Mouse (Mus musculus) lung, embryonic 16.5 days (tissue): Measurements from ENCODE around the gene Gkap1. TPM values are rescaled to one million over a fixed set of nuclear protein-coding genes. Genes with fewer than 3 reads are reported as not detected.

ENCODE experiments used
- ATAC-seq: fragments of 200-750 bp; cut with Nextera tagmentation; 2 replicates; pipeline ENCODE4 v1.8.0; 2017; ENCODE audit warnings: low read depth, mild to moderate bottlenecking, moderate library complexity
- H3K27ac ChIP-seq: fragments of 300-500 bp; sonication (generic); 2 replicates; pipeline ENCODE4 v1.5.1; 2014; ENCODE audit warnings: mild to moderate bottlenecking, control low read depth, low read length
- H3K27me3 ChIP-seq: fragments of 300-500 bp; sonication (generic); 2 replicates; pipeline ENCODE4 v1.6.1; 2014; ENCODE audit warnings: low read depth, low read length, mixed read lengths; ENCODE audit not compliant: control insufficient read depth, insufficient read depth
- H3K36me3 ChIP-seq: fragments of 300-500 bp; sonication (generic); 2 replicates; pipeline ENCODE4 v1.6.1; 2014; ENCODE audit warnings: low read length; ENCODE audit not compliant: control insufficient read depth, insufficient read depth
- H3K4me1 ChIP-seq: fragments of 300-500 bp; sonication (generic); replicated peaks from 2 replicates; pipeline ENCODE4 v1.6.1; 2014; ENCODE audit warnings: low read length, mixed read lengths; ENCODE audit not compliant: control insufficient read depth, insufficient read depth
- H3K4me2 ChIP-seq: fragments of 300-500 bp; sonication (generic); 2 replicates; pipeline ENCODE4 v1.6.1; 2014; ENCODE audit warnings: low read depth, low read length, control low read depth
- H3K4me3 ChIP-seq: fragments of 300-500 bp; sonication (generic); 2 replicates; pipeline ENCODE4 v1.5.1; 2014; ENCODE audit warnings: mild to moderate bottlenecking, low read length, control low read depth
- H3K9ac ChIP-seq: fragments of 300-500 bp; sonication (generic); 2 replicates; pipeline ENCODE4 v1.6.1; 2014; ENCODE audit warnings: low read length, control low read depth
- H3K9me3 ChIP-seq: fragments of 300-500 bp; sonication (generic); 2 replicates; pipeline ENCODE4 v1.6.1; 2016; ENCODE audit warnings: low read length; ENCODE audit not compliant: control insufficient read depth
- WGBS: fragments of 180-500 bp; shearing (Covaris S2); extraction: QIAGEN DNeasy Blood & Tissue Kit; methylation state at CpG from one replicate; pipeline ENCODE4 v1.1.7; 2014; 5-methylcytosine and 5-hydroxymethylcytosine counted together
- polyA plus RNA-seq: library from polyadenylated mRNA; unstranded; fragments of >200 nt; fragmentation: Nextera tagmentation; extraction: Ambion mirVana; gene quantifications from 2 replicates; pipeline ENCODE4 v1.2.1, GENCODE M21; 2015

Gkap1 gene
- polyA plus RNA-seq: 16.5 and 19.8 TPM in 2 replicates

GRCm38 (mm10) chr13:58275599-58275998 is at the start of gene Gkap1:
TSS of gene Gkap1 (minus strand) at chr13:58275699.
- ATAC-seq: no peak
- peak within 1 kb of the TSS; percentile 92 for H3K4me2 ChIP-seq
- H3K9me3 ChIP-seq: no peaks in the 10 kb centered on the region
- H3K36me3 ChIP-seq: no peaks in the 10 kb centered on the region
- WGBS: 70% methylated on average over 8 of the region's 8 CpGs
- peak within 1 kb of the TSS; percentile 87 for H3K4me3 ChIP-seq
- peak within 1 kb of the TSS; percentile 57 for H3K27ac ChIP-seq
- H3K27me3 ChIP-seq: peaks cover 6% of the 10 kb centered on the region
- peaks cover 9% of the 10 kb centered on the region for H3K4me1 ChIP-seq
- H3K9ac ChIP-seq: peak within 1 kb of the TSS; percentile 87

- ATAC-seq: no peak
- Histone ChIP-seq H3K4me1 (no peaks in the 10 kb centered on the region), H3K9ac (no peak overlapping the region), H3K36me3 (no peaks in the 10 kb centered on the region), H3K9me3 (no peaks in the 10 kb centered on the region), H3K27me3 (no peaks in the 10 kb centered on the region), H3K4me3 (no peak overlapping the region), H3K4me2 (no peak overlapping the region), H3K27ac (no peak overlapping the region)
- WGBS: 47% methylated on average over 2 of the region's 2 CpGs
Observed at GRCm38 (mm10) chr13:58317768-58318167, 42.3 kb upstream of the Gkap1 start.

GRCm38 (mm10) chr13:58314991-58315390 is 39.5 kb upstream of the Gkap1 start:
- Histone ChIP-seq H3K9me3 (no peaks in the 10 kb centered on the region), H3K36me3 (no peaks in the 10 kb centered on the region), H3K9ac (no peak overlapping the region), H3K27me3 (no peaks in the 10 kb centered on the region), H3K4me3 (no peak overlapping the region), H3K4me2 (no peak overlapping the region), H3K4me1 (no peaks in the 10 kb centered on the region), H3K27ac (no peak overlapping the region)
- WGBS: 46% methylated on average over 6 of the region's 6 CpGs
- no peak for ATAC-seq

- 72% methylated on average over 3 of the region's 3 CpGs for WGBS
- no peak for ATAC-seq
- H3K27me3 ChIP-seq: no peaks in the 10 kb centered on the region
- no peak overlapping the region for H3K9ac ChIP-seq
- H3K4me1 ChIP-seq: no peaks in the 10 kb centered on the region
- H3K27ac ChIP-seq: no peak overlapping the region
- no peak overlapping the region for H3K4me2 ChIP-seq
- H3K36me3 ChIP-seq: no peaks in the 10 kb centered on the region
- H3K4me3 ChIP-seq: no peak overlapping the region
- H3K9me3 ChIP-seq: no peaks in the 10 kb centered on the region
Observed at GRCm38 (mm10) chr13:58313758-58314157, 38.3 kb upstream of the Gkap1 start.

GRCm38 (mm10) chr13:58311351-58311750 is 35.9 kb upstream of the Gkap1 start:
- H3K4me3 ChIP-seq: no peak overlapping the region
- no peaks in the 10 kb centered on the region for H3K36me3 ChIP-seq
- H3K27me3 ChIP-seq: no peaks in the 10 kb centered on the region
- 27% methylated on average over 3 of the region's 3 CpGs for WGBS
- H3K9me3 ChIP-seq: no peaks in the 10 kb centered on the region
- H3K9ac ChIP-seq: no peak overlapping the region
- H3K4me2 ChIP-seq: no peak overlapping the region
- H3K4me1 ChIP-seq: no peaks in the 10 kb centered on the region
- no peak for ATAC-seq
- no peak overlapping the region for H3K27ac ChIP-seq

- 68% methylated on average over 8 of the region's 8 CpGs for WGBS
- Histone ChIP-seq H3K4me2 (no peak overlapping the region), H3K9me3 (no peaks in the 10 kb centered on the region), H3K27ac (no peak overlapping the region), H3K4me1 (no peaks in the 10 kb centered on the region), H3K36me3 (no peaks in the 10 kb centered on the region), H3K4me3 (no peak overlapping the region), H3K27me3 (no peaks in the 10 kb centered on the region), H3K9ac (no peak overlapping the region)
- no peak for ATAC-seq
Observed at GRCm38 (mm10) chr13:58309499-58309898, 34.0 kb upstream of the Gkap1 start.

- no peaks in the 10 kb centered on the region for H3K9me3 ChIP-seq
- 88% methylated on average over 5 of the region's 5 CpGs for WGBS
- no peak for ATAC-seq
- no peaks in the 10 kb centered on the region for H3K27me3 ChIP-seq
- no peak overlapping the region for H3K27ac ChIP-seq
- no peak overlapping the region for H3K4me2 ChIP-seq
- H3K4me1 ChIP-seq: no peaks in the 10 kb centered on the region
- H3K36me3 ChIP-seq: no peaks in the 10 kb centered on the region
- H3K4me3 ChIP-seq: no peak overlapping the region
- H3K9ac ChIP-seq: no peak overlapping the region
Observed at GRCm38 (mm10) chr13:58307453-58307852, 32.0 kb upstream of the Gkap1 start.

GRCm38 (mm10) chr13:58305230-58305629 is 29.7 kb upstream of the Gkap1 start:
- ATAC-seq: no peak
- Histone ChIP-seq H3K4me3 (no peak overlapping the region), H3K4me1 (no peaks in the 10 kb centered on the region), H3K27ac (no peak overlapping the region), H3K4me2 (no peak overlapping the region), H3K27me3 (no peaks in the 10 kb centered on the region), H3K9me3 (no peaks in the 10 kb centered on the region), H3K9ac (no peak overlapping the region), H3K36me3 (no peaks in the 10 kb centered on the region)
- 66% methylated on average over 2 of the region's 2 CpGs for WGBS

- Histone ChIP-seq H3K36me3 (no peaks in the 10 kb centered on the region), H3K27me3 (no peaks in the 10 kb centered on the region), H3K9me3 (no peaks in the 10 kb centered on the region), H3K9ac (no peak overlapping the region), H3K4me1 (no peaks in the 10 kb centered on the region), H3K27ac (no peak overlapping the region), H3K4me2 (no peak overlapping the region), H3K4me3 (no peak overlapping the region)
- no peak for ATAC-seq
- 64% methylated on average over 9 of the region's 9 CpGs for WGBS
Observed at GRCm38 (mm10) chr13:58302421-58303145, 27.1 kb upstream of the Gkap1 start.
